Mouse (Mus musculus) heart, embryonic 14.5 days (tissue): ENCODE results near the gene Ttc13. TPM values are rescaled to one million over a fixed set of nuclear protein-coding genes. Genes with fewer than 3 reads are reported as not detected.
A peak's percentile ranks its signal among the peaks of the same experiment; 100 is the strongest.

Experiments
- ATAC-seq: fragments of 200-750 bp; cut with Nextera tagmentation; 2 replicates; pipeline ENCODE4 v1.8.0; 2017; ENCODE audit warnings: low read depth, moderate TSS enrichment; ENCODE audit not compliant: insufficient number of reproducible peaks, insufficient read depth, low FRiP score
- H3K27ac ChIP-seq, 2 experiments: fragments of 200-500 bp in 1 of 2; fragments of 300-500 bp in 1 of 2; sonication (generic) in 1 of 2; replicated peaks in 1 of 2; 2 replicates each; pipeline ENCODE4 v1.5.1; 2012 to 2014; ENCODE audit warnings: low read depth in 2 of 2, low read length in 2 of 2, control low read depth in 1 of 2, mild to moderate bottlenecking in 1 of 2, mixed read lengths in 1 of 2; ENCODE audit not compliant: control insufficient read depth in 1 of 2, insufficient read depth in 1 of 2
- H3K27me3 ChIP-seq: fragments of 300-500 bp; sonication (generic); 2 replicates; pipeline ENCODE4 v1.6.1; 2014; ENCODE audit warnings: mild to moderate bottlenecking, low read length, control low read depth; ENCODE audit not compliant: control insufficient read depth, insufficient read depth
- H3K36me3 ChIP-seq: fragments of 300-500 bp; sonication (generic); 2 replicates; pipeline ENCODE4 v1.6.1; 2014; ENCODE audit warnings: mild to moderate bottlenecking, control low read depth, low read length, mixed read lengths; ENCODE audit not compliant: control insufficient read depth, insufficient read depth
- H3K4me1 ChIP-seq, 2 experiments: fragments of 200-500 bp in 1 of 2; fragments of 300-500 bp in 1 of 2; sonication (generic) in 1 of 2; 2 replicates each; pipeline ENCODE4 v1.6.1; 2012 to 2014; ENCODE audit warnings: low read length in 2 of 2, control low read depth in 1 of 2, mixed read lengths in 1 of 2; ENCODE audit not compliant: control insufficient read depth in 2 of 2, insufficient read depth in 2 of 2
- H3K4me2 ChIP-seq: fragments of 300-500 bp; sonication (generic); 2 replicates; pipeline ENCODE4 v1.6.1; 2014; ENCODE audit warnings: mild to moderate bottlenecking, low read length
- H3K4me3 ChIP-seq, 2 experiments: fragments of 200-500 bp in 1 of 2; fragments of 300-500 bp in 1 of 2; sonication (generic) in 1 of 2; 2 replicates each; pipeline ENCODE4 v1.5.1; 2012 to 2014; ENCODE audit warnings: low read length in 2 of 2, mild to moderate bottlenecking in 2 of 2, control low read depth in 1 of 2, low read depth in 1 of 2, moderate library complexity in 1 of 2; ENCODE audit not compliant: control insufficient read depth in 1 of 2, insufficient read depth in 1 of 2
- H3K9ac ChIP-seq: fragments of 300-500 bp; sonication (generic); 2 replicates; pipeline ENCODE4 v1.6.1; 2014; ENCODE audit warnings: mild to moderate bottlenecking, low read length
- H3K9me3 ChIP-seq: fragments of 300-500 bp; sonication (generic); 2 replicates; pipeline ENCODE4 v1.6.1; 2016; ENCODE audit warnings: low read length, control low read depth; ENCODE audit not compliant: control insufficient read depth
- WGBS: fragments of 180-500 bp; shearing (Covaris S2); extraction: QIAGEN DNeasy Blood & Tissue Kit; methylation state at CpG from one replicate; pipeline ENCODE4 v1.1.7; 2014; 5-methylcytosine and 5-hydroxymethylcytosine counted together
- polyA plus RNA-seq: library from polyadenylated mRNA; unstranded; fragments of >200 nt; fragmentation: Nextera tagmentation; extraction: Ambion mirVana; gene quantifications from 2 replicates; pipeline ENCODE4 v1.2.1, GENCODE M21; 2014

Ttc13 gene
- polyA plus RNA-seq, result 30.5 and 34.1 TPM in 2 replicates

DNA sequence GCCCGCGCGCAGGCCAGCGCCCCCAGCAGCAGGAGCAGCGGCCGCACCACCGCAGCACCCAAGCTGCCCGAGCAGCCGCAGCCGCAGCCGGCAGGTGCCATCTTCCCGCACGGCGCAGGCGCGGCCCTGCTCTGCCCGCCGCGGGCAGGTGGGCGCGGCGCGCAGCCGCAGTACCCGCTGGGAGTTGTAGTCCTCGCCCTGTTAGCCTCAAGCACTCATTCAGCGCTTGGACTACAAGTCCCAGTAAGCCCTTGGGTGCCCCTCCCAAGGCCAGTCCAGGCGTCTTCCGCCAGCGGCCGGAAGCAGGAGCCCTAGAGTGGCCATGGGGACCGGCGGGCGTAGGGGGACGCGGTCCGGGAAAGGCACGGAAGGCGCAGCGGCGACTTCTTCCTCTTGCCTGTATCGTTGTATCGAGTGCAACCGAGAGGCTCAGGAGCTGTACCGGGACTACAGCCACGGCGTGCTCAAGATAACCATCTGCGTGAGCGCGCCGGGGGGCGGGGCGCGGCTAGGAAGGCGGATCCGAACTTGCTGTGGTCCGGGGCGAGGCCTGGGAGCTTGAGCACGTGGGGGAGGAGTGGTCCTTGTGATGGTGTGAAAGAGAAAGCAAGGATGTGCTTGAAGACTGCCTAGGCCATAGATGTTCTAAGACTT is at the start of gene Ttc13, which contains the start of gene Arv1:
Gene Ttc13 (minus strand): TSS at position 122 of the 654 bp plus-strand sequence.
Gene Arv1 (plus strand): TSS at position 278 of the 654 bp plus-strand sequence.
- Histone ChIP-seq H3K9ac (peak within 1 kb of the TSS; percentile 92), H3K36me3 (peaks cover 17% of the 10 kb centered on the region), H3K4me2 (peak within 1 kb of the TSS; percentile 93), H3K27me3 (no peaks in the 10 kb centered on the region), H3K27ac (peak within 1 kb of the TSS in 1 of 2 experiments; percentile 55; a peak in 2 of 4 replicates), H3K9me3 (no peaks in the 10 kb centered on the region), H3K4me3 (peak within 1 kb of the TSS; percentile 90 to 94), H3K4me1 (peaks cover 8 to 19% of the 10 kb centered on the region in 2 experiments)
- WGBS, result under 1% methylated on average over 59 of the region's 59 CpGs
- peak; percentile 99 for ATAC-seq

DNA sequence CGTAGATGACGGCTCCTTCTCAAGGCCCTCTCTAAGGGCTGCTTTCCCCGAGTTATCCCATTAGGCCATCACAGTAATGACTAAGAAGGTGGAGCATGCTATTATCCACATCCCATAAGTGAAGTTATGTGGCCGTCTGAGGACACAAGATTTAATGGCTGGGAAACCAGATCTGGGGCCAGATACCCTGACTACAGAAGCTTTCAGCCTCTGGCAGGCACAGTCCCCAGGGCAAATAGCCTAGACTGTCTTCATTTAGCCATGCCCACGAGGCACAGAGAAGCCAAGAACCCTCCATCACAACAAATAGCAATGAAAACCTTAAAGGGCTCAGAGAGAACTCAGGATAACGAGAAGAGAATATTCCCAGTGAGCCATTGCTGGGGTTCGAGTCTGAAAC is 41.3 kb upstream of the Ttc13 start:
- no peaks in the 10 kb centered on the region for H3K4me1 ChIP-seq
- 70% methylated on average over 7 of the region's 7 CpGs for WGBS
- H3K9me3 ChIP-seq, result no peaks in the 10 kb centered on the region
- H3K4me2 ChIP-seq, result no peak overlapping the region
- no peak overlapping the region for H3K27ac ChIP-seq
- ATAC-seq, result no peak
- H3K9ac ChIP-seq, result no peak overlapping the region
- no peak overlapping the region for H3K4me3 ChIP-seq
- H3K36me3 ChIP-seq, result no peaks in the 10 kb centered on the region
- no peaks in the 10 kb centered on the region for H3K27me3 ChIP-seq

DNA sequence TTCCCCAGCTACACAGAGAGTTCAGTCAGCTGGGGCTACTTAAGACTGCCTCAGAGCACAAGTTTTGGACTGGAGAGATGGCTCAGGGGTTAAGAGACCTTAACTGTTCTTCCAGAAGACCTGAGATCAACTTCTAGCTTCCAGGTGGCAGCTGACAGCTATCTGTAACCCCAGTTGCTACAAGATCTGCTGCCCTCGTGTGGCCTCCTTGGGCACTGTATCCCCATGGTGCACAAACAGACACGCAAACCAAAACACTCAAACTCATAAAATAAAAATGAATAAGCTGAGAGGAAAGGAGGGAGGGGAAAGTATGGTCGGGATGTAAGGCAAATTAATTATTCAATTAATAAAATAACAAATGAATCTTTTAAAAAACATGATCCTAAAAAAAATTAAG is 36.8 kb upstream of the Ttc13 start:
- no peak for ATAC-seq
- WGBS, result 43% methylated on average over 3 of the region's 3 CpGs
- H3K4me2 ChIP-seq, result no peak overlapping the region
- H3K4me1 ChIP-seq, result peaks cover 0 to 3% of the 10 kb centered on the region in 2 experiments; a peak in 1 of 4 replicates
- H3K36me3 ChIP-seq, result no peaks in the 10 kb centered on the region
- H3K9me3 ChIP-seq, result no peaks in the 10 kb centered on the region
- H3K9ac ChIP-seq, result no peak overlapping the region
- H3K27me3 ChIP-seq, result peaks cover 6% of the 10 kb centered on the region; the same call in 1 of the 2 replicates
- no peak overlapping the region for H3K27ac ChIP-seq
- no peak overlapping the region for H3K4me3 ChIP-seq

DNA sequence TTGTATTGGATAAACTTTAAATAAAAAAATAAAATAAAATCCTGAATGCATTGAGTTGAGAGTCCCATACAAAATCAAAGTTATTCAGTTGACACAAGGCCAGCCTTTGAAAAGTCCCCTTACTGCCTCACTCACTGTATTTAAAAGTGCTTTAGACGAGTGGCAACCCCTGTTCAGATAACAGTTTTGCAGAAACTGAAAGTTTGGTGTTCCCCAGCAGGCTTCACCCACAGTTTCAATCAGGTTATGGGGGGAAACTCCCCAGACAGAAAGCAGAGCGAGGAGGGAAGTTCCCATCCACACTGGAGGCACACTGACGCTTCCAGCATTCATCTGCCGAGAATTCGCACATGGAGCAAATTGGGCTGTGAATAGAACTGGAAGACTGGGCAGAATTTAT is 34.8 kb upstream of the Ttc13 start:
- Histone ChIP-seq H3K4me2 (no peak overlapping the region), H3K36me3 (no peaks in the 10 kb centered on the region), H3K4me3 (no peak overlapping the region), H3K27me3 (peaks cover 21% of the 10 kb centered on the region), H3K9me3 (no peaks in the 10 kb centered on the region), H3K9ac (no peak overlapping the region), H3K27ac (no peak overlapping the region), H3K4me1 (peaks cover 0 to 5% of the 10 kb centered on the region in 2 experiments; a peak in 1 of 4 replicates)
- 68% methylated on average over 5 of the region's 5 CpGs for WGBS
- ATAC-seq, result no peak

DNA sequence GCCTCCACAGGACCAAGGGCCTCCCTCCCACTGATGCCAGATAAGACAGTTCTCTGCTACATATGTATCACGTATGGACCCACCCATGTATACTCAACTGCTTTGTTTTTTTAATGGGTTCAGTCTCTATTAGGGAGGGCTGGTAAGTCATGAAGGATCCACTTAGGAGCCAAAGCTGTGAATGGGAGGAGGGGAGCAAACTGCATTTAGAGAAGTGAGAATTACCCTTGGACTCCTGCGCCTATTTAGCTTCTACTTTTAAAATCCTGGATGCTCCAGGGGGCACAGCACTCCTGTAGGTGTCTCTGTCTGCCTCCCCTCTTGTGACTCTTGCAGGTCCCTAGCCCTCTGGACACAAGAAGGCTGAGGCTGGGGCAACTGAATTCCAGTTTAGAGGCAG is 34.4 kb upstream of the Ttc13 start:
- Histone ChIP-seq H3K4me3 (no peak overlapping the region), H3K27ac (no peak overlapping the region), H3K27me3 (peaks cover 21% of the 10 kb centered on the region), H3K9me3 (no peaks in the 10 kb centered on the region), H3K4me1 (peaks cover under 1 to 7% of the 10 kb centered on the region in 2 experiments; a peak in 3 of 4 replicates), H3K4me2 (no peak overlapping the region), H3K9ac (no peak overlapping the region), H3K36me3 (no peaks in the 10 kb centered on the region)
- ATAC-seq, result no peak
- WGBS, result 42% methylated on average over 2 of the region's 2 CpGs

DNA sequence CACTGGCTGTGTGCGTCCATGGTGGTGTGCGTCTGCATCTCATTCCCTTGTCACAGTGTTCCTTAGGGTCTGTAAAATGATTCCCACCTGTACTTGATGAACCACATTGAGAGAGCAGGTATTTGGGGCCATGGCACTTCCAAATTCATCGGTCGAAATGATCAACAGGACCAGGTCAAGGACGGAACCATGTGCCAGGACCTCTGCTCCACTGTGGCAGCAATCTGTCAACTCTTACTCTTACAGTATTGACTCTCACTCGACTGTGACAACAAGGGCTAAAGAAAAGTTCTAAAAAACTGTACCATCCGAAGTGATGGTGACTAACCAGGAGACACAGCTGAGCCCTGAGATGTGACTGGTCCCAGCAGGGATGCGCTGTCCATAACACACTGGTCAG is 33.7 kb upstream of the Ttc13 start:
- Histone ChIP-seq H3K9me3 (no peaks in the 10 kb centered on the region), H3K4me3 (no peak overlapping the region), H3K36me3 (no peaks in the 10 kb centered on the region), H3K9ac (no peak overlapping the region), H3K27ac (no peak overlapping the region), H3K27me3 (peaks cover 28% of the 10 kb centered on the region), H3K4me2 (no peak overlapping the region), H3K4me1 (peaks cover 5 to 10% of the 10 kb centered on the region in 2 experiments; a peak in 3 of 4 replicates)
- no peak for ATAC-seq
- 80% methylated on average over 8 of the region's 8 CpGs for WGBS

DNA sequence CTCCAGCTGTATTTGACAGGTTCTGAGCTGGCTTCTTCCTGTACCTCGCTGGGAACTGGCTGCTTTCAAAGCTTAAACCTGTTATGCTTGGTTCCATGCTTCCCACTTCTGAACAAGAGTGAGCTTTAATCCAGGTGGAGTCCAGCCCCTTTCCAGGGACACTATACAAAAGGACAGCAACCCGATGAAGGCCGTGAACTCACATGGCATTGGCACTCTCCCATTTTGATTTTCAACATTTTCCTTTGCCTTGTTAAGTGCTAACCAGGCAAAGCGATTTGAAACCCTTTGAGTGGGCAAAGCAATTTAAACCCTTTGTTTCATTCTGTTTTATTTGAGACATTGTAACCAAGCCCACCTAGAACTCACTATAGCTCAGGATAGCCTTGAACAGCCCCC is 33.0 kb upstream of the Ttc13 start:
- H3K27me3 ChIP-seq, result peaks cover 35% of the 10 kb centered on the region
- H3K4me3 ChIP-seq, result no peak overlapping the region
- H3K27ac ChIP-seq, result no peak overlapping the region
- H3K4me2 ChIP-seq, result no peak overlapping the region
- H3K9ac ChIP-seq, result no peak overlapping the region
- ATAC-seq, result no peak
- no peaks in the 10 kb centered on the region for H3K36me3 ChIP-seq
- H3K4me1 ChIP-seq, result peaks cover 9 to 10% of the 10 kb centered on the region in 2 experiments; a peak in 3 of 4 replicates
- no peaks in the 10 kb centered on the region for H3K9me3 ChIP-seq
- 59% methylated on average over 4 of the region's 4 CpGs for WGBS
